Mouse (Mus musculus) neural tube, embryonic 13.5 days (tissue): ENCODE results near the gene Ctdspl. TPM values are rescaled to one million over a fixed set of nuclear protein-coding genes. Genes with fewer than 3 reads are reported as not detected.

Experiments
- ATAC-seq: fragments of 200-750 bp; cut with Nextera tagmentation; 2 replicates; pipeline ENCODE4 v1.8.0; 2017; ENCODE audit warnings: low read depth, mild to moderate bottlenecking, moderate TSS enrichment, moderate library complexity
- H3K27ac ChIP-seq: fragments of 300-500 bp; sonication (generic); replicated peaks from 2 replicates; pipeline ENCODE4 v1.5.1; 2015; ENCODE audit warnings: moderate library complexity, mild to moderate bottlenecking, inconsistent platforms
- H3K27me3 ChIP-seq: fragments of 300-500 bp; sonication (generic); 2 replicates; pipeline ENCODE4 v1.6.1; 2015; ENCODE audit warnings: mild to moderate bottlenecking, inconsistent platforms
- H3K36me3 ChIP-seq: fragments of 300-500 bp; sonication (generic); 2 replicates; pipeline ENCODE4 v1.6.1; 2015; ENCODE audit warnings: mild to moderate bottlenecking, inconsistent platforms
- H3K4me1 ChIP-seq: fragments of 300-500 bp; sonication (generic); replicated peaks from 2 replicates; pipeline ENCODE4 v1.6.1; 2015; ENCODE audit warnings: inconsistent platforms
- H3K4me2 ChIP-seq: fragments of 300-500 bp; sonication (generic); 2 replicates; pipeline ENCODE4 v1.6.1; 2015; ENCODE audit warnings: inconsistent platforms, mild to moderate bottlenecking, moderate library complexity
- H3K4me3 ChIP-seq: fragments of 300-500 bp; sonication (generic); 2 replicates; pipeline ENCODE4 v1.5.1; 2015; ENCODE audit warnings: mild to moderate bottlenecking, inconsistent platforms
- H3K9ac ChIP-seq: fragments of 300-500 bp; sonication (generic); 2 replicates; pipeline ENCODE4 v1.6.1; 2015; ENCODE audit warnings: moderate library complexity, mild to moderate bottlenecking, inconsistent platforms
- H3K9me3 ChIP-seq: fragments of 300-500 bp; sonication (generic); 2 replicates; pipeline ENCODE4 v1.6.1; 2016; ENCODE audit warnings: inconsistent platforms
- WGBS: fragments of 180-500 bp; shearing (Covaris S2); methylation state at CpG from one replicate; pipeline ENCODE4 v1.1.7; 2015; 5-methylcytosine and 5-hydroxymethylcytosine counted together
- polyA plus RNA-seq: library from polyadenylated mRNA; unstranded; fragments of >200 nt; fragmentation: Nextera tagmentation; extraction: Ambion mirVana; gene quantifications from 2 replicates; pipeline ENCODE4 v1.2.1, GENCODE M21; 2015

Ctdspl gene
- polyA plus RNA-seq, 1 experiment from 2014 or later = 6.8 TPM

DNA sequence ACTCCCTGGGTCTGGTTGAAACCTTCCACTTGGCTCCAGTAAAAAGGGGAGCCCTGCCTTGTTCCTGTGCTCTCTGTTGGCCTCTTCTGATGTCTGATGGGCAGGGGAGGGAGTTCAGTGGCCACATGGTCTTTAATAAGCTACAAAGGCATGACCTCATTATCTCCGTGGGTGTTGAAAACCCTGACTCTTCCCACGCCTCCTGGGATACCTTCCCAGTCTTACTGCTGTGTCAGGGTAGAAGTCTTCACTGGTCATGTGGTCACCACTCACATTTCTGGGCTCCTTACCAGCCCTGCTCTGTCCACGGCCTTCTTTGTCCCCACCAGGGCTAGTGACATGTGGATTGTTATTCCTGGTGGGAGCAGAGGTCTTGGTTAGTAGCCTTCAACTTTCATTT lies 11.3 kb downstream of the Ctdspl start:
- 46% methylated on average over 3 of the region's 3 CpGs for WGBS
- Histone ChIP-seq H3K27me3 (no peaks in the 10 kb centered on the region), H3K4me3 (no peak overlapping the region), H3K4me2 (no peak overlapping the region), H3K4me1 (peaks cover 24% of the 10 kb centered on the region), H3K27ac (no peak overlapping the region), H3K9me3 (no peaks in the 10 kb centered on the region), H3K9ac (no peak overlapping the region), H3K36me3 (no peaks in the 10 kb centered on the region)
- ATAC-seq = no peak

DNA sequence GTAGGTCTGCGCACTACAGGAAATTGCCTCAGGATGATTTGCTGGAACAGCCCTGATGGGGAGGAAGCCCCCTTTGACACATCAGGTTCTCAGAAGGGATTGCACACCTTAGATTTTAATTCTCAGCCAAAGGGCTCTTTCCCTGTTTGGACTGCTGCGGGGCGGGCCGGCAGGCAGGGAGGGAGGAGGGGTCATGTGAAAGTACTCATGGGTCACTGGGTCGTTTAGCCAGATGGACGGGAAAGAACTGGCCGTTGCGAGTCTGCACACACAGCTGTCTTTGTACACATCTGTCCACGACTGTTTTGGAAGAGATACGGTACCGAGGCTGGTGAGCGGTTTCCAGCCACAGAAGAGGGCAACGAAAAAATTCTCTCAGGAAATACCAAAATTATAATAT lies 13.2 kb downstream of the Ctdspl start:
- no peaks in the 10 kb centered on the region for H3K9me3 ChIP-seq
- no peaks in the 10 kb centered on the region for H3K36me3 ChIP-seq
- H3K4me2 ChIP-seq = no peak overlapping the region
- no peak overlapping the region for H3K4me3 ChIP-seq
- 25% methylated on average over 13 of the region's 13 CpGs for WGBS
- H3K4me1 ChIP-seq = peaks cover 24% of the 10 kb centered on the region
- ATAC-seq = no peak
- H3K27ac ChIP-seq = no peak overlapping the region
- H3K9ac ChIP-seq = no peak overlapping the region
- H3K27me3 ChIP-seq = no peaks in the 10 kb centered on the region

DNA sequence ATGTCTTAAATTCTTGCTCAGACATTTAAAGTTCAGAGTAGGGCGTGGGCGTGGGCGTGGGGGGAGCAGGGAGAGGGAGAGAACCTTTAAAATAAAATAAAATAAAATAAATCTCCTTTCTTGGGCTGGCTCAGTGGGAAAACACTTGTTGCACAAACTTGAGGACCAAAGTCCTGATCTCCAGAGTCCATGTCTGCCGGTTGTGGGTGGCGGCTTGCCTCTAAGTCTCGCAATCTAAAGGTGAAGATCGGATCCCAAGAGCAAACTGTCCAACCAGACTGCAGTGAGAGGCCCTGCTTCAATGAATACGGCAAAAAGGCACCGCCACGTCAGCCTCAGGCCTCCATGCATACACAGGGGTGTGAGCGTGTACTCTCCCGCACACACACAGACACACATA lies 13.6 kb downstream of the Ctdspl start:
- H3K36me3 ChIP-seq = no peaks in the 10 kb centered on the region
- no peak overlapping the region for H3K27ac ChIP-seq
- WGBS = 83% methylated on average over 12 of the region's 12 CpGs
- ATAC-seq = no peak
- H3K9me3 ChIP-seq = no peaks in the 10 kb centered on the region
- no peak overlapping the region for H3K9ac ChIP-seq
- H3K4me3 ChIP-seq = no peak overlapping the region
- no peaks in the 10 kb centered on the region for H3K27me3 ChIP-seq
- H3K4me1 ChIP-seq = peaks cover 24% of the 10 kb centered on the region
- H3K4me2 ChIP-seq = no peak overlapping the region

DNA sequence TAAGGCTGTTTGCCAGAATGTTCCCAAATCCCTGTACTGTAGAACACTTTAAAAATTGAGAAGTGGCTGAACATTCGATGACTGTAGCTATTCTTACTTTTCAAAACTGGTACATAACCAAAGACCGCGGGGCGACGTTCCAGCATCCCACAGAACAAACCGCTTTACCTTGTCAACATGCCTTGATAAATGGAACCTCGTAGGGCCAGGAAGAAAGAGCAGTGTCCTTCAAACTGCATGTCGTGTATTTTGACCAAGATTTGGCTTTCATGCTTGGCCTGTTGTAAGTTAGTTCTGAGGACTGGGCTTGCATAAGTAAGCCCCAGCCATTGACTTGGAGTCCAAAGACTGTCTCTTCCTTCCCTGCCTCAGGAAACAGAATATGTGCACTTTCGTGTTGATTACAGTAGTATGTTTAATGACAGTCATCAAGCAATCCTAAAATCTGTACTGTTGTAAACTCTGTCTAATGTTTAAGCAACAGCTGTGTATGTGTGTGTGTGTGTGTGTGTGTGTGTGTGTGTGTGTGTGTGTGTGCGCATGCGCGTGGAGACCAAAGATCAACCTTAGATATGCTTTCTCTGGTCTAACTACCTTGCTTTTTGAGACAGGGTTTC lies 14.4 kb downstream of the Ctdspl start:
- no peaks in the 10 kb centered on the region for H3K9me3 ChIP-seq
- H3K9ac ChIP-seq = no peak overlapping the region
- peaks cover 23% of the 10 kb centered on the region for H3K4me1 ChIP-seq
- no peak overlapping the region for H3K4me2 ChIP-seq
- H3K36me3 ChIP-seq = no peaks in the 10 kb centered on the region
- ATAC-seq = no peak
- 84% methylated on average over 12 of the region's 12 CpGs for WGBS
- H3K4me3 ChIP-seq = no peak overlapping the region
- H3K27ac ChIP-seq = no peak overlapping the region
- no peaks in the 10 kb centered on the region for H3K27me3 ChIP-seq

GRCm38 (mm10) chr9:118942030-118942429 lies 15.8 kb downstream of the Ctdspl start:
- Histone ChIP-seq H3K4me1 (peaks cover 16% of the 10 kb centered on the region), H3K9ac (no peak overlapping the region), H3K4me3 (no peak overlapping the region), H3K4me2 (no peak overlapping the region), H3K36me3 (no peaks in the 10 kb centered on the region), H3K27me3 (no peaks in the 10 kb centered on the region), H3K27ac (no peak overlapping the region), H3K9me3 (no peaks in the 10 kb centered on the region)
- no peak for ATAC-seq
- 87% methylated on average over 4 of the region's 4 CpGs for WGBS

GRCm38 (mm10) chr9:118943941-118944340 lies 17.7 kb downstream of the Ctdspl start:
- H3K4me3 ChIP-seq = no peak overlapping the region
- no peak overlapping the region for H3K27ac ChIP-seq
- H3K4me1 ChIP-seq = peaks cover 10% of the 10 kb centered on the region; the same call in 1 of the 2 replicates
- H3K9me3 ChIP-seq = no peaks in the 10 kb centered on the region
- H3K4me2 ChIP-seq = no peak overlapping the region
- no peak overlapping the region for H3K9ac ChIP-seq
- H3K36me3 ChIP-seq = no peaks in the 10 kb centered on the region
- no peak for ATAC-seq
- H3K27me3 ChIP-seq = no peaks in the 10 kb centered on the region
- 66% methylated on average over 5 of the region's 5 CpGs for WGBS

- Histone ChIP-seq H3K27me3 (no peaks in the 10 kb centered on the region), H3K4me1 (peaks cover 8% of the 10 kb centered on the region; the same call in 1 of the 2 replicates), H3K27ac (no peak overlapping the region), H3K36me3 (no peaks in the 10 kb centered on the region), H3K4me2 (no peak overlapping the region), H3K4me3 (no peak overlapping the region), H3K9me3 (no peaks in the 10 kb centered on the region), H3K9ac (no peak overlapping the region)
- ATAC-seq = no peak
- 78% methylated on average over 12 of the region's 12 CpGs for WGBS
These were observed 18.1 kb downstream of the Ctdspl start for GRCm38 (mm10) chr9:118944388-118944787.

- H3K9ac ChIP-seq = no peak overlapping the region
- H3K9me3 ChIP-seq = no peaks in the 10 kb centered on the region
- H3K4me2 ChIP-seq = no peak overlapping the region
- H3K36me3 ChIP-seq = no peaks in the 10 kb centered on the region
- WGBS = 84% methylated on average over 5 of the region's 5 CpGs
- H3K4me1 ChIP-seq = no peaks in the 10 kb centered on the region
- H3K4me3 ChIP-seq = no peak overlapping the region
- no peak overlapping the region for H3K27ac ChIP-seq
- ATAC-seq = no peak
- H3K27me3 ChIP-seq = no peaks in the 10 kb centered on the region
These were observed 22.2 kb downstream of the Ctdspl start for GRCm38 (mm10) chr9:118948486-118948885.

DNA sequence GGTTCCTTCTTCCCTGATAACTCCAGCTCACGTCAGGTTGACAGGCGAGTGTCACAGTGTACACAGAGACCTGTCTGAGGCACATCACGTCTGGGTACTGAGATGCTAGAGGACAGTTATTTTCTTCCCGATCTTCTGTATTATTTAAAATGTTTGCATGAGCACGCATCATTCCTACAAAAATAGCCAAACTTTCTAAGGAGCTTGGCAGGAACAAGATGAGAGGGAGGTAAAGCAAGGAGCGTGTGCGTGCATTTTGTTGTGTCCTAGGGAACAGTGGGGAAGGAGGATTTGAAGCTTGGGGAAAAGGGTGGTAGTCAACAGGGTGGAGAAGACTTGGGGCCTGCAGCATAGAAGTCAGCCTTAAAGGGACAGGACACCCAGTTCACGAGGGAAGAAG lies 22.9 kb downstream of the Ctdspl start:
- Histone ChIP-seq H3K4me3 (no peak overlapping the region), H3K9ac (no peak overlapping the region), H3K4me1 (no peaks in the 10 kb centered on the region), H3K36me3 (no peaks in the 10 kb centered on the region), H3K27ac (no peak overlapping the region), H3K27me3 (no peaks in the 10 kb centered on the region), H3K4me2 (no peak overlapping the region), H3K9me3 (no peaks in the 10 kb centered on the region)
- ATAC-seq = no peak
- WGBS = 94% methylated on average over 8 of the region's 8 CpGs

DNA sequence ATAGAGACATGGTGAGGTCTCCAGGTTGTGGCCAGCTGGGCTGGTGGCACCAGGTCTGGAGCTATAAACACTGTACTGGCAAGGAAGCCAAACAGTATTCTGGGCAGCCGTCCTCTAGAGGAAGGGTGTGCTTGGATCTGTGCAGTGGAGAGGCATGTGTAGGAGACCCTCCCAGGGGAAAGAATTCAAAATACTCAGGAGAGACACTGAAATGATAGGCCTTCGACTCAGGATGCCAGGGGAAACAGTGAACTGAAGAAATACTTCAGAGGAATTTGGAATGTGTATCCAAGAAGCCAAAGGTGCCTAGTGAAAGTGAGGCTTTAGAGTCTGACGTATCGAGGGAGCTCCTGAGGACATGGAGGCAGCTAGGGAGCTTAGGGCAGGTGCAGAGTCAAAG lies 23.4 kb downstream of the Ctdspl start:
- H3K36me3 ChIP-seq = no peaks in the 10 kb centered on the region
- H3K9ac ChIP-seq = no peak overlapping the region
- no peaks in the 10 kb centered on the region for H3K27me3 ChIP-seq
- H3K4me2 ChIP-seq = no peak overlapping the region
- H3K9me3 ChIP-seq = no peaks in the 10 kb centered on the region
- no peak overlapping the region for H3K4me3 ChIP-seq
- no peaks in the 10 kb centered on the region for H3K4me1 ChIP-seq
- no peak overlapping the region for H3K27ac ChIP-seq
- no peak for ATAC-seq
- 77% methylated on average over 4 of the region's 4 CpGs for WGBS

DNA sequence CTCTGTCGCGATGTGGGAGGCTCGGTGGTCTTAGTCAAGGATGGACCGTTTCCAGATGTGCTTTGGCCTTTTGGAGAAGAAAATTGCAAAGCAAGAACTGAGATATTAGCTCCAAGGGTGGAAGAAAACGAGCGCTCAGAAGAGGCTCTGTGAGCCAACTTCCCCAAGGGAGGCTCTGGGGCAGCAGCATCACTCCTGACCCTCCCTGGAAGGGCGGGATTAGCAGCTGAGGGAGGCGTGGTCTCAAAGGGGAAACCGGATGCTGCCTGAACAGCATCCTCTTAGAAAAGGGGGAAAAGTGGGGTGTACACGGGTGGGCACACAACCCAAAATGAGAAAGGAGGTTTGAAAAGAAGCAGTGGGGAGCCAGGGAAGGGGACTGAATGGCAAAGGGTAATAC lies 23.8 kb downstream of the Ctdspl start:
- Histone ChIP-seq H3K36me3 (no peaks in the 10 kb centered on the region), H3K9ac (no peak overlapping the region), H3K4me1 (no peaks in the 10 kb centered on the region), H3K27me3 (no peaks in the 10 kb centered on the region), H3K4me2 (no peak overlapping the region), H3K4me3 (no peak overlapping the region), H3K27ac (no peak overlapping the region), H3K9me3 (no peaks in the 10 kb centered on the region)
- no peak for ATAC-seq
- WGBS = 77% methylated on average over 10 of the region's 10 CpGs

GRCm38 (mm10) chr9:118950751-118951150 lies 24.5 kb downstream of the Ctdspl start:
- H3K36me3 ChIP-seq = no peaks in the 10 kb centered on the region
- WGBS = 74% methylated on average over 2 of the region's 2 CpGs
- no peak for ATAC-seq

GRCm38 (mm10) chr9:118951381-118951780 lies 25.1 kb downstream of the Ctdspl start:
- WGBS = 92% methylated on average over 7 of the region's 7 CpGs
- no peak for ATAC-seq
- Histone ChIP-seq H3K4me3 (no peak overlapping the region), H3K27me3 (no peaks in the 10 kb centered on the region), H3K4me2 (no peak overlapping the region), H3K9ac (no peak overlapping the region), H3K36me3 (no peaks in the 10 kb centered on the region), H3K27ac (no peak overlapping the region), H3K4me1 (no peaks in the 10 kb centered on the region), H3K9me3 (no peaks in the 10 kb centered on the region)

More at GRCm38 (mm10) chr9:118950751-118951150, 24.5 kb downstream of the Ctdspl start:
- Histone ChIP-seq H3K27me3 (no peaks in the 10 kb centered on the region), H3K4me3 (no peak overlapping the region), H3K27ac (no peak overlapping the region), H3K9me3 (no peaks in the 10 kb centered on the region), H3K4me2 (no peak overlapping the region), H3K4me1 (no peaks in the 10 kb centered on the region), H3K9ac (no peak overlapping the region)
